Mouse (Mus musculus) ES-Bruce4 (cell line): Measurements from ENCODE around the gene Gas1.

Source experiments
- CTCF ChIP-seq: IDR thresholded peaks from one replicate; pipeline ENCODE4 v1.8.1; 2011; ENCODE audit warnings: low read depth, low read length
- EP300 ChIP-seq: IDR thresholded peaks from 2 replicates; pipeline ENCODE4 v1.6.1; 2011; ENCODE audit warnings: low read depth, low read length; ENCODE audit not compliant: insufficient read depth
- POLR2A ChIP-seq: IDR thresholded peaks from one replicate; pipeline ENCODE4 v1.8.1; 2011; ENCODE audit warnings: low read length; ENCODE audit not compliant: insufficient read depth

GRCm38 (mm10) chr13:60148235-60148634 is 28.9 kb downstream of the Gas1 start:
- no peak for TF ChIP-seq CTCF
- no peak for TF ChIP-seq POLR2A
- no peak for TF ChIP-seq EP300
